Mouse (Mus musculus): ENCODE measurements around the gene Unk.

The Unk gene

DNA sequence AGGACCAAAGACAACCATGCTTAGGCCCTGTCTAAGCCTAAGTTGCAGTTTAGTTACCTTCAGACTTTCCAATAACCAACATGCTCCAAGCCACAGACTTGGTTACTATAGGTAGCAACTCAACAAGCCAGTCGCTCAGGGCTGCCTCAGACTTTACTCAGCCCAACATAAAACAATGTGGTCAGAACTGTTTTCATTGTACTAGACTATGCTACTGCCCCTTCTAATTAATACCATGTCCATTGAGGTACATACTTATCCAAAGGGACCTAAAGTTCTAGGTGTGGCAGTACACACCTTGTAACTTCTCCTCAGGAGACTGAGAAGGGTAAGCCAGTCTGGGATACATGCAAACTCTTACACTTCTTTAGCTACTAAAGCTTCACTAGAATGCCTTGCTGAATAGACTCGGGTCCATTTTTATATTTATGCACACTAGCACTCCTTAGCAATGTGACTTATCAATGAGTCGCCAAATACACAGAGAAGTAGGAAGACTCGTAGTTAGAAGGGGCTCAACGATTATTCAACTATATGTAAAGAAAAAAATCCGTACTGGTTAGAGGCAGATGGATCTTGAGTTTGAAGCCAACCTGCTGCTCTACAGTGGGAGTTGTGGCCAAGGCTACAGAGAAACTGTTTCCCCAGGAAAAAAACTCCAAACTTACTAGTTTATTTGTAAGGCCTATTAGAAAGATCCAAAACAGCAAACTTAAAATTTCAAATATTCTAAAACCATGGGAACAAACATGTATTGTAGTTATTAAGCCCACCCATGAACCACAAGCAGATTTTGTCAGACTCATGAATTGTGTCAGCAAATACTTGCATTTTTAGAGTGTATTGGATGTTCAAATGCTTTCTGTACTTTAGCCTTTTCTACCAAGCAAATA, 8.5 kb upstream of the Unk start:
- no peak for TF ChIP-seq GATA4 (IDR thresholded peaks at IDR 0.05; ENCODE audit: insufficient replicate concordance, low read length)

GRCm38 (mm10) chr11:116022256-116022780, 7.8 kb upstream of the Unk start:
- no peak for TF ChIP-seq GATA4 (IDR thresholded peaks at IDR 0.05; ENCODE audit: insufficient replicate concordance, low read length)

- TF ChIP-seq GATA4 (IDR thresholded peaks at IDR 0.05; ENCODE audit: insufficient replicate concordance, low read length) = no peak
Observed at GRCm38 (mm10) chr11:116023771-116024355, 6.3 kb upstream of the Unk start.

DNA sequence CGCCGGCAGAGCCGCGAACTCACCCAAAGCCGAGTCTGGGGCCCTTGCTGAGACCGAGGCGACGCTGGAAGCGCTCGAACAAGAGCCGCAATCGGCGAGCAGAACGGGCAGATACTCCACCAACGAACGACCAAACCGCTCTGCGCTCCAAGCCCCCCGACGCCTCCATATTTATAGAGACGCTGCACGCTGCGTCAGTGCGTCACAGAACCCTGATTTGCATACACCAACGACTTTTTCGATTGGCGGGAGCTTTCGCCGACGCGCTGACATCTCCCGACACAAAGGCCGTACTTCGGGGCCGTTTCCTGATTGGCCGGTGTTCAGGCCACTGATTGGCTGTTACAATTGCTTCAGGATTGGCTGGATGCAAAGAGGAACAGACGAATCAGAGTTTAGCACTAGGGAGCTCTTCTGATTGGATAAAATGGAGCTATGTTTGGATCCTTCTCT, 5.7 kb upstream of the Unk start:
- TF ChIP-seq GATA4 (IDR thresholded peaks at IDR 0.05; ENCODE audit: insufficient replicate concordance, low read length) = no peak; the same call in 1 of the 2 replicates

GRCm38 (mm10) chr11:116025056-116025845, 4.9 kb upstream of the Unk start:
- TF ChIP-seq GATA4 (IDR thresholded peaks at IDR 0.05; ENCODE audit: insufficient replicate concordance, low read length) = no peak

DNA sequence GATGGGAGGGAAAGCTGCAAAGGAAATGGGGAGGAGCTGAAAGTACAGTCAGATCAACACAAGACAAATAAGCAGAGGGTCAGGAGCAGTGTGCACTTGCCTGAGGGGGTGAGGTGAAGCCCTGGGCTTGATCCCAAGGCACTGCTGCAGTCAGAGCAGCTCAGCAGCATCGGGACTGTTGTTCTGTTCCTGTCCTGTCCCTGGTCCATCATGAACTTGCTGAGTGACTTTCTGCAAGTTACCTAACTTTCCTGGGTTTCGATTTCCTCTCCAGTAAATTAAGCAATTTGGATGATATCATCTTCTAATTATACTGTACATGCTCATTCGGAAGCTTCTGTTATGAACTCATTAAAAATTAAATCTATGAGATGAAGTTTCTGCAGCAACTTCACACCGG, 2.4 kb upstream of the Unk start, which contains the start of gene H3f3b:
TSS of gene H3f3b (minus strand) at position 207 of the 400 bp plus-strand sequence.
- no peak for TF ChIP-seq GATA4 (IDR thresholded peaks at IDR 0.05; ENCODE audit: insufficient replicate concordance, low read length)

DNA sequence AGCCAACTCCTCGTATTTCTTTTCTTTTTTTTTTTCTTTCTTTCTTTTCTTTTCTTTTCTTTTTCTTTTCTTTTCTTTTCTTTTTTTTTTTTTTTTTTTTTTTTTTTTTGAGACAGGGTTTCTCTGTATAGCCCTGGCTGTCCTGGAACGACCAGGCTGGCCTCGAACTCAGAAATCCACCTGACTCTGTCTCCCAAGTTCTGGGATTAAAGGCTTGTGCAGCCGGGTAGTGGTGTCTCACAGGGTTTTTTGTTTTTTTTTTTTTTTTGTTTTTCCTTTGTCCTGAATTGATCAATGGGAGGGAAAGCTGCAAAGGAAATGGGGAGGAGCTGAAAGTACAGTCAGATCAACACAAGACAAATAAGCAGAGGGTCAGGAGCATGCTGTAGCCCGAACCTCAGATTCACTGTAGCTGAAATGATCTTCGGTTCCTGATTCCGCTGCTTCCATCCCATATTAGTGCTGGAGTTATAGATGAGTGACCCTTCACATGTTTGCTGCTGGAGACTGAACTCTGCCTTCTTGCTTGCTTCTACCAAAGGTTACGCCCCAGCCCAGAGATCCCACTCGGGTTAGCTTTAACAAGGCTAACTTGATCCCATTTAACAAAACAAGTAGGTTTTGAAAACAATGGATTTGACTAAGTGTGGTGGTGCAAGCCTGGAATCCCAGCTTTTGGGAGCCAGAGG, 1.8 kb upstream of the Unk start:
- TF ChIP-seq GATA4 (IDR thresholded peaks at IDR 0.05; ENCODE audit: insufficient replicate concordance, low read length) = no peak

GRCm38 (mm10) chr11:116029086-116029865, 846 bp upstream of the Unk start:
- no peak for TF ChIP-seq GATA4 (IDR thresholded peaks at IDR 0.05; ENCODE audit: insufficient replicate concordance, low read length)

GRCm38 (mm10) chr11:116030898-116031845, 1.1 kb downstream of the Unk start:
- TF ChIP-seq GATA4 (IDR thresholded peaks at IDR 0.05; ENCODE audit: insufficient replicate concordance, low read length) = no peak

GRCm38 (mm10) chr11:116034584-116034983, 4.5 kb downstream of the Unk start:
- TF ChIP-seq GATA4 (IDR thresholded peaks at IDR 0.05; ENCODE audit: insufficient replicate concordance, low read length) = no peak

DNA sequence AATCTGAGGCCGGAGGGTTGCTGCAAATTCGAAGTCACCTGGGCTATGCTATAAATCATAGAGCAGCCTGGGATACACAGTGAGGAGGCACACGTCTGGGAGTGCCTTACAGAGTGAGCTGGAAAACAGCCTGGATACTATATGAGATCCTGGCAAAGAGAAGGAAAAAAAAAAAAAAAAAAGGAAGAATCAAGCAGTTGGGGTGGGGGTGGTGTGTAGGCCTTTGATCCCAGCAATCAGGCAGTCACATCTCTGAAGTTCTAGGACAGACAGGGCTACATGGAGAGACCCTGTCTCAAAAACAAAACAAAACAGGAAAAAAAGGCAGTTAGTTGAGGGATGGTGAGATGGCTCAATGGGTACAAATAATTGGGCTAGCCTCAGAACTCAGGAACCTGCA, 6.5 kb downstream of the Unk start:
- no peak for TF ChIP-seq GATA4 (IDR thresholded peaks at IDR 0.05; ENCODE audit: insufficient replicate concordance, low read length)

GRCm38 (mm10) chr11:116037826-116038225, 7.7 kb downstream of the Unk start:
- TF ChIP-seq GATA4 (IDR thresholded peaks at IDR 0.05; ENCODE audit: insufficient replicate concordance, low read length) = no peak

DNA sequence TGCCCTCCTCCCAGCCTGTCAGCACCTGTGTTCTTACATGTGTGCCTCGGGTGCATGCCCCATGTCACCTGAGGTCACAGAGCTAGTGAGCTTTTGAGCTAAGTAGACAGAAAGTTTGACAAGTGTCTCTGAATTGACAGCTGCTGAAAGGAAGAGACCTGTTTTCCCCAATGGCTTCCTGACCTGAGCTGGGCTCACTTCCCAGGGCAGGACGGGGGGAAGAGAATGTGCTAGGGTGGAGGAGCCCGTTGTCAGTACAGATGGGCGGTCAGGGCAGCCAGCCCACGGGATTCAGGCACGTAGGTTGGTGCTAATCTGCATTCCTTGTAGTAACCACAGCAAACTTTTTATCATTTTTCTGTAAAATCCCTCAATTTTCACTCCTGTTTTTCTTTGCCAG, 10.5 kb downstream of the Unk start:
- TF ChIP-seq GATA4 (IDR thresholded peaks at IDR 0.05; ENCODE audit: insufficient replicate concordance, low read length) = no peak

Data from liver, adult (tissue).